Comparison of ENCODE assay signal across 8 mouse cellular contexts in the genomic region with DNA sequence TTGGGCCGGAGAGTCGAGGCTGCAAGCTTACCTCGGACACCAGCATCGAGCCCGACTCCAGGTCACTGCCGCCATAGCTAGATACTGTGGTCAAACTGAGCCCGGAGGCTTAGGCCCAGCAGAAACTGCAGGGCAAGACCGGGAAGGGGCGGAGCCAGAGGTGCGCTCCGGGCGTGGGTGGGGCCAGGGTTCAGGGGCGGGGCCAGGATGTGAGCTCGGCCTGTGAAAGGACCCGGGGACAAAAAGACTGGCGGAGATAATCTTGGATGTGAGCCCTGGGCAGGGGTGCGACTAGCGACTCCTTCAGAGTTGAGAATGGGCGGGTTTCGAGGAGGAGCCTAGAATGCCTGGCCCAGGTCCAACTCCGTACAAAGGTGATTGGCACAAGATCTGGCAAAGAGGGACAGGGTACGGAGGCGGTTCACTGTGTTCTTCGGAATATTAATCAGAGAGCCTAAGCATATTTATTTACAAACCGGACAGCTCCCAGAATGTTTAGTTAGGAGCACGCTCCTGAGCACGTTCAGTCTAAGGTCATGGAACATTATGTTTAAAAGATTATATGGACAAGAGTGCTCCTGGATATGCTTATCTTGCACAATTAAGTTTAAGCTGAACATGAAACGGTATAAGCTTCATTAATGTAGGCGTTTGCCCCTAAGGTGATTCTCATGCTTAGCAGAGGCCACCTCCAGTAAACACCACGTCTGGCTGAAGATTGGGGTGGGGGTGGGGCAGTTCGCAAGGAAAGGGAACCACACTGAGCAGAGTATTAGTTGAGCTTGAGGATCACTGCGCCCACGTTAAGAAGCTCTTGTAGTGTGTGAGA. TPM values are rescaled to one million over a fixed set of nuclear protein-coding genes. Genes with fewer than 3 reads are reported as not detected.
DNase-seq lines count a peak whose midpoint lies in the region; ATAC-seq and TF ChIP-seq lines count a peak whose summit lies in the region.

No protein-coding gene starts in this region.

- under 1% methylated on average over 33 of the region's 33 CpGs for WGBS in forebrain, embryonic 12.5 days
- WGBS in heart, postnatal 0 days: under 1% methylated on average over 33 of the region's 33 CpGs
- WGBS in liver, embryonic 16.5 days (ENCODE audit: insufficient replicate concordance): under 1% methylated on average over 33 of the region's 33 CpGs
- 1% methylated on average over 33 of the region's 33 CpGs for WGBS in neural tube, embryonic 13.5 days

- peak overlapping the region; percentile 70 for H3K4me2 ChIP-seq in forebrain, embryonic 12.5 days
- peak overlapping the region; percentile 72 for H3K4me2 ChIP-seq in heart, postnatal 0 days (ENCODE audit: low read depth, low read length)
- peak overlapping the region; percentile 84 for H3K4me2 ChIP-seq in liver, embryonic 16.5 days (ENCODE audit: low read depth, low read length)
- peak overlapping the region; percentile 73 for H3K4me2 ChIP-seq in neural tube, embryonic 13.5 days

- H3K9ac ChIP-seq in forebrain, embryonic 12.5 days: peak overlapping the region; percentile 73
- H3K9ac ChIP-seq in heart, postnatal 0 days (replicated peaks; ENCODE audit: low read depth, low read length): peak overlapping the region; percentile 93
- peak overlapping the region; percentile 82 for H3K9ac ChIP-seq in liver, embryonic 16.5 days (ENCODE audit: low read depth, low read length)
- peak overlapping the region; percentile 80 for H3K9ac ChIP-seq in neural tube, embryonic 13.5 days

- TF ChIP-seq EP300 in heart, postnatal 0 days (IDR thresholded peaks at IDR 0.05; ENCODE audit: low read depth): peak; percentile 69

- no peaks in the 10 kb centered on the region for H3K27me3 ChIP-seq in E14TG2a.4 (ENCODE audit: insufficient read depth, low read length)
- no peaks in the 10 kb centered on the region for H3K27me3 ChIP-seq in forebrain, embryonic 12.5 days
- H3K27me3 ChIP-seq in heart, postnatal 0 days (ENCODE audit: control insufficient read depth, insufficient read depth, low read length): no peaks in the 10 kb centered on the region
- no peaks in the 10 kb centered on the region for H3K27me3 ChIP-seq in liver, embryonic 16.5 days (ENCODE audit: control insufficient read depth, insufficient read depth, low read depth, low read length)
- H3K27me3 ChIP-seq in neural tube, embryonic 13.5 days: no peaks in the 10 kb centered on the region
- H3K27me3 ChIP-seq in testis, adult 2 months (ENCODE audit: control insufficient read depth, insufficient read depth, low read length): no peaks in the 10 kb centered on the region

- ATAC-seq in forebrain, embryonic 12.5 days (ENCODE audit: low FRiP score): peak; percentile 98
- ATAC-seq in heart, postnatal 0 days (ENCODE audit: insufficient read depth, low read depth): peak; percentile 98
- ATAC-seq in liver, embryonic 16.5 days (ENCODE audit: low read depth): peak; percentile 97
- ATAC-seq in neural tube, embryonic 13.5 days (ENCODE audit: low read depth): peak; percentile 98

- H3K4me1 ChIP-seq in E14TG2a.4 (replicated peaks; ENCODE audit: low read depth, low read length): peaks cover 29% of the 10 kb centered on the region
- peaks cover 24% of the 10 kb centered on the region for H3K4me1 ChIP-seq in forebrain, embryonic 12.5 days
- peaks cover 18% of the 10 kb centered on the region for H3K4me1 ChIP-seq in heart, postnatal 0 days (ENCODE audit: control insufficient read depth, insufficient read depth)
- peaks cover 23% of the 10 kb centered on the region for H3K4me1 ChIP-seq in liver, embryonic 16.5 days (ENCODE audit: control insufficient read depth, low read depth, low read length)
- H3K4me1 ChIP-seq in neural tube, embryonic 13.5 days (replicated peaks): peaks cover 33% of the 10 kb centered on the region
- H3K4me1 ChIP-seq in testis, adult 2 months (ENCODE audit: control insufficient read depth, insufficient read depth, low read length): no peaks in the 10 kb centered on the region; the same call in 1 of the 2 replicates

- H3K4me3 ChIP-seq in E14TG2a.4 (replicated peaks; ENCODE audit: low read length): peak overlapping the region; percentile 82
- peak overlapping the region; percentile 60 for H3K4me3 ChIP-seq in forebrain, embryonic 12.5 days (replicated peaks)
- peak overlapping the region; percentile 76 for H3K4me3 ChIP-seq in heart, postnatal 0 days (ENCODE audit: low read depth, low read length)
- H3K4me3 ChIP-seq in liver, embryonic 16.5 days (ENCODE audit: low read depth, low read length): peak overlapping the region; percentile 77
- H3K4me3 ChIP-seq in neural tube, embryonic 13.5 days: peak overlapping the region; percentile 73
- peak overlapping the region; percentile 80 for H3K4me3 ChIP-seq in testis, adult 2 months (ENCODE audit: control insufficient read depth, low read depth, low read length)

- H3K27ac ChIP-seq in forebrain, embryonic 12.5 days: peak overlapping the region; percentile 73
- peak overlapping the region; percentile 97 for H3K27ac ChIP-seq in heart, postnatal 0 days (ENCODE audit: low read depth)
- peak overlapping the region; percentile 81 for H3K27ac ChIP-seq in liver, embryonic 16.5 days (ENCODE audit: low read length)
- H3K27ac ChIP-seq in neural tube, embryonic 13.5 days (replicated peaks): peak overlapping the region; percentile 83
- peak overlapping the region; percentile 65 for H3K27ac ChIP-seq in testis, adult 2 months (ENCODE audit: control insufficient read depth, insufficient read depth, low read depth, low read length)

- DNase-seq in c-Kit-positive CD71-positive TER-119-positive erythroid progenitor cells, embryonic 14.5 days (ENCODE audit: low spot score): peak; percentile 94
- DNase-seq in heart, postnatal 0 days (ENCODE audit: low spot score): peak; percentile 98
- peak; percentile 99 for DNase-seq in kidney, postnatal 4 days

- TF ChIP-seq POLR2A in testis, adult 2 months (IDR thresholded peaks at IDR 0.05; ENCODE audit: control insufficient read depth, low read depth, low read length): peak; percentile 63

- TF ChIP-seq CTCF in E14TG2a.4 (conservative IDR thresholded peaks at IDR 0.05; ENCODE audit: low read length): no peak
- TF ChIP-seq CTCF in heart, postnatal 0 days (IDR thresholded peaks at IDR 0.05; ENCODE audit: low read depth): no peak
- no peak for TF ChIP-seq CTCF in testis, adult 2 months (IDR thresholded peaks at IDR 0.05; ENCODE audit: control insufficient read depth, insufficient read depth, insufficient replicate concordance, low read depth, low read length)

- peaks cover 10% of the 10 kb centered on the region for H3K9me3 ChIP-seq in E14TG2a.4 (ENCODE audit: low read length)
- peaks cover 6% of the 10 kb centered on the region; the same call in 1 of the 2 replicates for H3K9me3 ChIP-seq in forebrain, embryonic 12.5 days
- H3K9me3 ChIP-seq in heart, postnatal 0 days (replicated peaks; ENCODE audit: control insufficient read depth, low read length): no peaks in the 10 kb centered on the region; the same call in 1 of the 2 replicates
- no peaks in the 10 kb centered on the region for H3K9me3 ChIP-seq in liver, embryonic 16.5 days (replicated peaks; ENCODE audit: control insufficient read depth, low read length)
- H3K9me3 ChIP-seq in neural tube, embryonic 13.5 days: 0 out of 2 replicates have a peak, but pooled peaks cover 3% of the 10 kb centered on the region

- peaks cover 10% of the 10 kb centered on the region for H3K36me3 ChIP-seq in E14TG2a.4 (ENCODE audit: insufficient read depth, low read length)
- peaks cover 8% of the 10 kb centered on the region for H3K36me3 ChIP-seq in forebrain, embryonic 12.5 days (replicated peaks)
- H3K36me3 ChIP-seq in heart, postnatal 0 days (replicated peaks; ENCODE audit: control insufficient read depth, insufficient read depth, low read length): peaks cover 9% of the 10 kb centered on the region
- H3K36me3 ChIP-seq in liver, embryonic 16.5 days (ENCODE audit: control insufficient read depth, insufficient read depth): 0 out of 2 replicates have a peak, but pooled peaks cover 3% of the 10 kb centered on the region
- peaks cover 13% of the 10 kb centered on the region for H3K36me3 ChIP-seq in neural tube, embryonic 13.5 days
- H3K36me3 ChIP-seq in testis, adult 2 months (ENCODE audit: control insufficient read depth, insufficient read depth, low read length): no peaks in the 10 kb centered on the region

RNA-seq across cellular contexts. Expression of a gene that starts 30.6 kb away (rescaled TPM):
- polyA plus RNA-seq in forebrain, embryonic 12.5 days (2016; fragmentation: Nextera tagmentation; extraction: Ambion mirVana): 0.19 and 0.45 TPM in 2 replicates
- total RNA-seq in heart, postnatal 0 days (2014; rRNA removed; ENCODE audit: low replicate concordance): not detected in 2 replicates
- 0.18 and 0.56 TPM in 2 replicates for polyA plus RNA-seq in heart, postnatal 0 days (2015; fragmentation: Nextera tagmentation; extraction: Ambion mirVana)
- polyA plus RNA-seq in liver, embryonic 16.5 days (2015; fragmentation: Nextera tagmentation; extraction: Ambion mirVana): 0.06 and 0.09 TPM in 2 replicates
- 0.29 and 0.37 TPM in 2 replicates for polyA plus RNA-seq in neural tube, embryonic 13.5 days (2015; fragmentation: Nextera tagmentation; extraction: Ambion mirVana)
- polyA plus RNA-seq in testis, adult 2 months (2012; rRNA removed): 0.07 TPM in 1 of 2 replicates, not detected in the other

RNA-seq across cellular contexts. Expression of a gene that starts 32.7 kb away (rescaled TPM):
- polyA plus RNA-seq in forebrain, embryonic 12.5 days (2016; fragmentation: Nextera tagmentation; extraction: Ambion mirVana): 117 and 118 TPM in 2 replicates
- 136 and 245 TPM in 2 replicates for total RNA-seq in heart, postnatal 0 days (2014; rRNA removed; ENCODE audit: low replicate concordance)
- 300 and 313 TPM in 2 replicates for polyA plus RNA-seq in heart, postnatal 0 days (2015; fragmentation: Nextera tagmentation; extraction: Ambion mirVana)
- polyA plus RNA-seq in liver, embryonic 16.5 days (2015; fragmentation: Nextera tagmentation; extraction: Ambion mirVana): 46.4 and 48.7 TPM in 2 replicates
- polyA plus RNA-seq in neural tube, embryonic 13.5 days (2015; fragmentation: Nextera tagmentation; extraction: Ambion mirVana): 120 and 127 TPM in 2 replicates
- polyA plus RNA-seq in testis, adult 2 months (2012; rRNA removed): 10.2 TPM in 2 replicates

Comparison
In these comparisons a context has a peak if more than half of its experiments do, and no peak if none do; other contexts are left out.
1. Peak in every context shown above with its lines: DNase-seq, ATAC-seq, H3K4me3 ChIP-seq and H3K27ac ChIP-seq.